Mouse (Mus musculus) liver, embryonic 15.5 days (tissue): ENCODE measurements around the gene Barx1. TPM values are rescaled to one million over a fixed set of nuclear protein-coding genes. Genes with fewer than 3 reads are reported as not detected.

Source experiments
- ATAC-seq: fragments of 200-750 bp; cut with Nextera tagmentation; 2 replicates; pipeline ENCODE4 v1.8.0; 2017; ENCODE audit warnings: moderate number of reproducible peaks, mild to moderate bottlenecking, moderate library complexity; ENCODE audit not compliant: insufficient read depth
- H3K27ac ChIP-seq: fragments of 300-500 bp; sonication (generic); replicated peaks from 2 replicates; pipeline ENCODE4 v1.5.1; 2015; ENCODE audit warnings: mild to moderate bottlenecking, inconsistent platforms
- H3K27me3 ChIP-seq: fragments of 300-500 bp; sonication (generic); 2 replicates; pipeline ENCODE4 v1.6.1; 2015; ENCODE audit warnings: mild to moderate bottlenecking, inconsistent platforms
- H3K36me3 ChIP-seq: fragments of 300-500 bp; sonication (generic); replicated peaks from 2 replicates; pipeline ENCODE4 v1.6.1; 2015; ENCODE audit warnings: moderate library complexity, mild to moderate bottlenecking, inconsistent platforms
- H3K4me1 ChIP-seq: fragments of 300-500 bp; sonication (generic); replicated peaks from 2 replicates; pipeline ENCODE4 v1.6.1; 2015; ENCODE audit warnings: inconsistent platforms
- H3K4me2 ChIP-seq: fragments of 300-500 bp; sonication (generic); 2 replicates; pipeline ENCODE4 v1.6.1; 2015; ENCODE audit warnings: moderate library complexity, mild to moderate bottlenecking, inconsistent platforms
- H3K4me3 ChIP-seq: fragments of 300-500 bp; sonication (generic); replicated peaks from 2 replicates; pipeline ENCODE4 v1.5.1; 2015; ENCODE audit warnings: mild to moderate bottlenecking, inconsistent platforms
- H3K9ac ChIP-seq: fragments of 300-500 bp; sonication (generic); 2 replicates; pipeline ENCODE4 v1.6.1; 2015; ENCODE audit warnings: moderate library complexity, mild to moderate bottlenecking, inconsistent platforms
- H3K9me3 ChIP-seq: fragments of 300-500 bp; sonication (generic); replicated peaks from 2 replicates; pipeline ENCODE4 v1.6.1; 2016; ENCODE audit warnings: inconsistent platforms
- WGBS: fragments of 180-500 bp; shearing (Covaris S2); methylation state at CpG from one replicate; pipeline ENCODE4 v1.1.7; 2015; ENCODE audit warnings: mixed read lengths; ENCODE audit not compliant: insufficient replicate concordance; 5-methylcytosine and 5-hydroxymethylcytosine counted together
- polyA plus RNA-seq: library from polyadenylated mRNA; unstranded; fragments of >200 nt; fragmentation: Nextera tagmentation; extraction: Ambion mirVana; gene quantifications from 2 replicates; pipeline ENCODE4 v1.2.1, GENCODE M21; 2015

Barx1 gene
- polyA plus RNA-seq, 1 experiment from 2014 or later: 0.46 TPM

DNA sequence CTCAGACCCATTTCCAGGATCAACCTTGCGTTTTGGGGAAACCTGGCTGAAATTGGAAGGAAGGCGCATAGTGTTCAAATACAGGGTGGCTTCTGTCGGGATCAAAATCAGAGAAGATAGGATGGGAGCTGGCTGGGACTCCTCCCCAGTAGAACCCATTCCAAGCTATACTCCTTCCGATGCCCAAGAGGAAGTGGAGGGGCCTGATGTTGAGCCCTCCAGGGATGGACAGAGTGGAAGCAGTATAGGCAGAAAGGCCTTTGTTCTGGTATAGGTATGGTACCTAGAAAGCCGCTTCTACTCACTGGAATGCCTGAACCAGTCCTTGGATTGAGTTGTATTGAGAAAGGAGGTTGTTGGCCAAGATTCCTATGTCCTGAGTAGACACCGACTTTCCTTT, 2.1 kb upstream of the Barx1 start:
- WGBS: 9% methylated on average over 6 of the region's 6 CpGs
- H3K27ac ChIP-seq: no peak overlapping the region
- no peak for ATAC-seq

DNA sequence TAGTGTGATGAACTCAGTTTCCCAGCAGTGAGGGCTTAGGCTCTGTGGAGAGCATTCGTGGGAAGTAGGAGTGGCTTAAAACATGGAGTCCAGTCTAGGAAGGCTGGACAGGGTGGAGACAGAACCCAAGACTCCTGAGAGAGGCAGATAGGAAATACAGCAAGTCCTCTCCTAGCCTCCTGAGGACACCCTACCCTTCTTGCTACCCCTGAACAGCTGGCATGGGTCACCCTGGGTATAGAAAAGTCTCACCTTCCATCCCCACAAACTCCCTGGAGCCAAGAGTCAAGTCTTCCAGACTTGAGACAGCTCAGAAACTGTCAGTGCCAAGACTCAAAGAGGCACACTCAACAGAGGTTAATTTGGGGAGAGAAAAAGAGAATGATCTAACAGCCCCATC, 1.2 kb upstream of the Barx1 start:
- no peak overlapping the region for H3K4me2 ChIP-seq
- H3K27ac ChIP-seq: no peak overlapping the region
- peaks cover 100% of the 10 kb centered on the region for H3K27me3 ChIP-seq
- no peak overlapping the region for H3K4me3 ChIP-seq
- no peaks in the 10 kb centered on the region for H3K9me3 ChIP-seq
- no peak overlapping the region for H3K9ac ChIP-seq
- H3K36me3 ChIP-seq: no peaks in the 10 kb centered on the region
- 0% methylated on average over 1 of the region's 1 CpGs for WGBS
- no peak for ATAC-seq
- H3K4me1 ChIP-seq: no peaks in the 10 kb centered on the region; the same call in none of the 2 replicates

More for the DNA sequence above, 2.1 kb upstream of the Barx1 start:
- no peak overlapping the region for H3K4me3 ChIP-seq
- H3K36me3 ChIP-seq: no peaks in the 10 kb centered on the region
- H3K4me1 ChIP-seq: no peaks in the 10 kb centered on the region; the same call in none of the 2 replicates
- no peak overlapping the region for H3K9ac ChIP-seq
- peaks cover 100% of the 10 kb centered on the region for H3K27me3 ChIP-seq
- no peak overlapping the region for H3K4me2 ChIP-seq
- H3K9me3 ChIP-seq: no peaks in the 10 kb centered on the region

DNA sequence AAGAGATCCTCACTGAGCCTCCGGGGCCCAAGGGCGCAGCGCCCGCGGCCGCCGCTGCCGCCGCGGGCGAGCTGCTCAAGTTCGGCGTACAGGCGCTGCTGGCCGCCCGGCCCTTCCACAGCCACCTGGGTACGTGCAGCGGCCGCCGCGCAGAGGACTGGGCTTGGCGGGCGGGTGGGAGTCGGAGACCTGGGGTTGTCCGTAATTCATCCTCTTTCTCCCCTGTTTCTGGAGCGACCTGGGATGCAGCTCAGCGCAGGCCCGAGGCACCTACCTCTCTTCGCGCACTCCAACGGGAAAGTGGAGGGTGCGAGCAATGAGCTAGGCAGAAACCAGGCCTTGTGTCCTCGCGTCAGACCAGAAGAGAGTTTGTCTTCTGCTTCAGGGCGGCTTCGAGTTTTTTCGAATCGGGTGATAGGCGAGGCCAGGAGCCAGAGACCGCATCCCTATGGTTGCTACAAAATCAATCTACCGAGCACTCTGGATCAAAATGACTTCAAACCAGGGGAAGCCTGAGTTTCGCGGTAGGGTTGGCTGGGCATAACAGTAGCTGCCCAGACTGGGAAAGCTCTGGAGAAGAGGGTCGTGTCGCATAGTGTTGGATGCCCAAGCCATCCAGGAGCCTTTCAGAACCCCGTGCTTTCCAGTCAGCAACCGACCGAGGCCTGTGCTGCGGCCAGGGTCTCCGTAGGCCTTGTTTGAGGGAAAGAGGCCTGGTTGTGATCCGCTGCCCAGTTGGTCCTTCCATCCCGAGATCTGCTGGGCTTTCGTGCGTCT, 601 bp downstream of the Barx1 start:
- peak overlapping the region; percentile 44 for H3K4me2 ChIP-seq
- peak overlapping the region; percentile 22 for H3K4me3 ChIP-seq
- no peaks in the 10 kb centered on the region for H3K9me3 ChIP-seq
- no peak for ATAC-seq
- peaks cover 100% of the 10 kb centered on the region for H3K27me3 ChIP-seq
- H3K4me1 ChIP-seq: no peaks in the 10 kb centered on the region; the same call in none of the 2 replicates
- no peaks in the 10 kb centered on the region for H3K36me3 ChIP-seq
- H3K9ac ChIP-seq: no peak overlapping the region
- 2% methylated on average over 54 of the region's 54 CpGs for WGBS
- no peak overlapping the region for H3K27ac ChIP-seq

DNA sequence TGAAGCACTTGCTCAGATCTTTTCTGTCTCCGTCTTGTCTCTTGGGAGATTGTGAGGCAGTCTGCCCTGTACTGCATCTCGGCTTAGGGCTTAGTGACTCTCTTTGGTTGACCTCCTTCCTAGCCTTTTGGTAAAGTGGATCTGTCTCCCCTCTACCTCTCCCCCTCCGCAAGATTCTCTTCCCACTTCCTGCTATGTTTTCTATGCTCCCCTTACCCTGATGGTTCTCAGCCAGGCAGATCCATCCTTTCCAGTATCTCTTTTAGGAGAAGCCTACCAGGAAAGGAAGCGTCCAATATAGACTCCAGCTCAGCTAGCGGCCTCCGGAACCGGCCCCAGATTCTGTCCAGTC, 1.2 kb downstream of the Barx1 start:
- Histone ChIP-seq H3K36me3 (no peaks in the 10 kb centered on the region), H3K4me3 (no peak overlapping the region), H3K9me3 (no peaks in the 10 kb centered on the region), H3K27me3 (peaks cover 100% of the 10 kb centered on the region), H3K4me1 (peaks cover 2% of the 10 kb centered on the region), H3K27ac (no peak overlapping the region), H3K4me2 (no peak overlapping the region), H3K9ac (no peak overlapping the region)
- 6% methylated on average over 7 of the region's 7 CpGs for whole genome bisulfite sequencing
- no peak for ATAC-seq

DNA sequence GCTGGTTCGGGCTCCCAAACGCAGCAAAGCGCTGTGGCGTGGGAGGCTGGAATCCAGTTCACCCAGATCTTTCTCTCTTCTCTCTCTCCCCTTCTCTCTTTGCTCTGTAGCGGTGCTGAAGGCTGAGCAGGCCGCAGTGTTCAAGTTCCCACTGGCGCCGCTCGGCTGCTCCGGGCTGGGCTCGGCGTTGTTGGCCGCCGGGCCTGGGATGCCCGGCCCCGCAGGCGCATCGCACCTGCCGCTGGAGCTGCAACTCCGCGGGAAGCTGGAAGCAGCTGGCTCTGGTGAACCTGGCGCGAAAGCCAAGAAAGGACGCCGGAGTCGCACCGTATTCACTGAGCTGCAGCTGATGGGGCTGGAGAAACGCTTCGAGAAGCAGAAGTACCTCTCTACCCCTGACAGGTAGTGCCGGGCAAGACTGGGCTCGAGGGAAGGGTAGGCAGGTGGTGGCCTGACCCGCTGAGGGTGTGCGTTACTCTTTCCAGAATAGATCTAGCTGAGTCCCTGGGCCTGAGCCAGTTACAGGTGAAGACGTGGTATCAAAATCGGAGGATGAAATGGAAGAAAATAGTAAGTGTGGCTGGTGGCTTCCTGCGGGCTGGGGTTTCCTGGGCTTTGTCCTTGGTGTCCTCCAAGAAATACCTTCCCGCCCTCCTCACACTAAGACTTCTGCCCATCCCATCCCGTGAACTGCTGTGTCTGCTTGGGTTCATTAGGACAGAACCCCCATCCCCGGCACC, 2.3 kb downstream of the Barx1 start:
- H3K4me3 ChIP-seq: no peak overlapping the region
- no peaks in the 10 kb centered on the region for H3K9me3 ChIP-seq
- no peak for ATAC-seq
- no peak overlapping the region for H3K9ac ChIP-seq
- H3K27ac ChIP-seq: no peak overlapping the region
- no peaks in the 10 kb centered on the region for H3K36me3 ChIP-seq
- H3K4me2 ChIP-seq: no peak overlapping the region
- 2% methylated on average over 39 of the region's 39 CpGs for WGBS
- peaks cover 6% of the 10 kb centered on the region for H3K4me1 ChIP-seq
- H3K27me3 ChIP-seq: peaks cover 100% of the 10 kb centered on the region

DNA sequence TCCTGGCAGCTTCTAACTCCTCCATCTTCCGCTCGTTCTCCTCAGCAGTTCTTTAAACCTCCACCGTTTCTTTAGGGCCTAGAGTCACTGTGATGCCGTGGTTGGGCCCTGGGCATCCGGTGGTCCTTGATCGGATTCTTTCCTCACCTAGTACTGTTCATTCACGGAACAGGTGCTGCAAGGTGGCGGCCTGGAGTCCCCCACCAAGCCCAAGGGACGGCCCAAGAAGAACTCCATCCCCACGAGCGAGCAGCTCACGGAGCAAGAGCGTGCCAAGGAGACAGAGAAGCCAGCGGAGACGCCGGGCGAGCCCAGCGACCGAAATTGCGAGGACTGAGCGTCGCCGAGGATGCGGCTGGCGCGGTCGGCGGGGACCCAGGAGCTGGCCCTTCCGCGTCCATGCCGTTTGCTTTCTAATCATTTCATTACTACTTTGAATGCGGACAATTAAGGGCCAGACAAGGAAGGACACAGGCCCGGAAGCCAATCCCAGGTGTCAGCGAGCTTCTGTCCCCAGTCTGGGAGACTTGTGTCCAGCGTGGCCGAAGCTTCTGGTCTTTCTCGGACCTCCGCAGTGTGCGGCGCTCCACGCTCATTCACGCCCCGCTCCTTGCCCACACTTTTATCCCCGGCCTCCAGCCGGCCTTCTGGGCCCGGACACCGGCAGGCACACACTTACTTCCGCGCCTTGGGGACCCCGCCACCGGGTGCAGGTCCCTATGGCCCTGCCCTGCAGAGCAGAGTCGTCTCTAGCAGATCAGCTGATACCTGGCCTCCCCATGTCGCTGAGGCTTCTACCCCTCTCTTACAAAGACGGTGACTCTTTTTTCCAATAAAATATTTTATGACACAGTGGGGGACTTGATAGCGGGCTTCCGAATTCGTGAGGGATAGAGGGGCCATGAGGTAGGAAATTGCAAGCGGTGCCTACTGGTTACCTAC, 3.1 kb downstream of the Barx1 start:
- Histone ChIP-seq H3K4me1 (peaks cover 6% of the 10 kb centered on the region), H3K27me3 (peaks cover 100% of the 10 kb centered on the region), H3K27ac (no peak overlapping the region), H3K9me3 (no peaks in the 10 kb centered on the region), H3K9ac (no peak overlapping the region), H3K4me3 (no peak overlapping the region), H3K4me2 (no peak overlapping the region), H3K36me3 (no peaks in the 10 kb centered on the region)
- no peak for ATAC-seq
- 3% methylated on average over 58 of the region's 58 CpGs for WGBS

DNA sequence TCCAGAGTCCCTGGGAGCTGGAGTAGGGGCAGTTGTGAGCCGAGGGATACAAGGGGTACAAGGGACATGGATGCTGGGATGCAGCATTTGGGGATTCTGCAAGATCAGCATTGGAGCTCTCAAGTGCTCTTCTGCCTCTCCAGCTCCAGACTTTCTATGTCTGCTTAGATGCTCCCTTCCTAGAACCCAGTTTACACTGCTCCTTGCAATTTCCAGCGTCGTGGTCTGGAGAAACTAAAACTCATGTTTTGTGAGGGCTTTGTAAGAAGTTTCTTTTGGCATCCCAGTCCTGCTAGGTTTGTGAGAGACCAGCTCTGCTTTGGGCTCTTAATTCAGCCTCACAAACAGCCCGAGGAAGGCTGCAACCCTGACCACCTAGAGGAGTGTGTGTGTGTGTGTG, 4.7 kb downstream of the Barx1 start:
- Histone ChIP-seq H3K36me3 (no peaks in the 10 kb centered on the region), H3K4me1 (peaks cover 6% of the 10 kb centered on the region), H3K4me3 (no peak overlapping the region), H3K27ac (no peak overlapping the region), H3K9me3 (no peaks in the 10 kb centered on the region), H3K9ac (no peak overlapping the region), H3K4me2 (no peak overlapping the region), H3K27me3 (peaks cover 98% of the 10 kb centered on the region)
- 4% methylated on average over 4 of the region's 4 CpGs for WGBS
- ATAC-seq: no peak

DNA sequence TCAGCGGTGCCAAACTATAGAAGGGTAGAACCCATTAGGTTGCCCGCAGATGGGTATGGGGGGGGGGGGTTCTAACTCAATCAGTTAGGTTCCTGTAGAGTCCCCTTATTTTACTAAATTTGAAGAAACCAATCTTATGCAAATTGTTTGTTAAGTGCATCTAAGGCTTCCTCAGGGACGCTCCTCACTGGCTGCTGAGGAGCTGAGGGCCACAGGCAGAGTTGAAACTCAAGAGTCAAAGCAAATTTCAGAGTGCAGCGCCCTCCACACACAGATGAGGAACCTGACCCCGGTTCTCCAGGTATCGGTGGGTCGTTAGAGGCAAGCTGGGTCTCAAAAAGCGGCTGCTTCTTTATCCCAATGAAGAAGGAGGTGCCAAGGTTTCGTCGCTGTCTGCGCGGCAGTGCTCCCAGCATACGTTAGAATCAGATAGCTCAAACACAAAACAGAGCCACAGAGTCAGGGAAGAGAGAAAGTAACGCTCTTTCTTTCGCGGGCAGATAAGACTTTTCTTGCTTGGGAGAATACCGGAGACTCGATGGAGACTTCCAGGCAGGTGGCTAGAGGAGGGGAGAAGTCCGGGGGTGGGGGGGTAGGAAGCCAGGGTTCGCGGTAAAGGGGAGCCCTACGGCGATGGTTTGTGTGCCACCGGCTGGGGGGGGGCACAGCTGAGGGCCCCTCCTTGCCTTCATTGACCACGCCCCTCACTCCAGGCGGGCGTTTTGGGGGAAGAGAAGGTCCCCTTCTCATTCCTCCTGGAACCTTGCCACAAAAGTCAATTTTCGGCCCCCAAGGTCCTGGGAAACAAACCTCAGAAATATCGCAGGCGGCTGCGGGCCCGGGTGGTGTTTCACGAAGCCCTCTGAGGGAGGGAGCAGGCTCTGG, 5.5 kb downstream of the Barx1 start:
- Histone ChIP-seq H3K9ac (no peak overlapping the region), H3K27me3 (peaks cover 98% of the 10 kb centered on the region), H3K9me3 (no peaks in the 10 kb centered on the region), H3K36me3 (no peaks in the 10 kb centered on the region), H3K4me1 (peaks cover 6% of the 10 kb centered on the region; the same call in 1 of the 2 replicates), H3K27ac (no peak overlapping the region), H3K4me2 (peak overlapping the region; percentile 30; the same call in 1 of the 2 replicates), H3K4me3 (no peak overlapping the region)
- no peak for ATAC-seq
- 1% methylated on average over 33 of the region's 33 CpGs for WGBS

DNA sequence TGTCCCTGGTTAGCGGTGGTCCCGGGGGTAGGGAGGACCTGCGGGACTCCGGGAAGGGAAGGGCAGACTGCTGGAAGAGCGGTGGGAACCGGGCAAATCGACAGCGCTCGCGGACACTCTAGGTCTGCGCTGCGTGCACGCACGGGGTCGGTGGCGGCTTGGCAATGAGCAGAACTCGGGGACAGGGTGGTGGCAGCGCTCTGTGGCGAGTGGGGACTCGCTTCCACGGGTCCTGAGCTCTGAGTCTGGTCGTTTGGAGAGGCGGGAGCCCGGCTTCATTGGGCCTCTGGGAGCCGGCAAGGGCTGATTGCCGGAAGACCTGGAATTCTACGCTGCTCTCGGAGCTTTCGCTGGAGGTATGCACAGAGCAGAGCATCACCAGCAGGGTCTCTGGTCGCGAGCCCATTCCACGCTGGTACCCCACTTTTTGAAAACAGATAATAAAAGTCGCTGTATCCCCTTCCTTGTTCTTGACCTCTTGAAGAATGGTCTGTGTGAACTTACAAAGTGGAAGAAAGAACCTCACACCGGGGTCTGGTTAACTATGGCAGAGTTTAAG, 6.3 kb downstream of the Barx1 start:
- H3K9ac ChIP-seq: no peak overlapping the region
- H3K27me3 ChIP-seq: peaks cover 98% of the 10 kb centered on the region
- ATAC-seq: no peak
- no peak overlapping the region for H3K4me3 ChIP-seq
- peaks cover 6% of the 10 kb centered on the region; the same call in 1 of the 2 replicates for H3K4me1 ChIP-seq
- H3K9me3 ChIP-seq: no peaks in the 10 kb centered on the region
- H3K36me3 ChIP-seq: no peaks in the 10 kb centered on the region
- H3K27ac ChIP-seq: no peak overlapping the region
- peak overlapping the region; percentile 30; the same call in 1 of the 2 replicates for H3K4me2 ChIP-seq
- WGBS: 1% methylated on average over 34 of the region's 34 CpGs

DNA sequence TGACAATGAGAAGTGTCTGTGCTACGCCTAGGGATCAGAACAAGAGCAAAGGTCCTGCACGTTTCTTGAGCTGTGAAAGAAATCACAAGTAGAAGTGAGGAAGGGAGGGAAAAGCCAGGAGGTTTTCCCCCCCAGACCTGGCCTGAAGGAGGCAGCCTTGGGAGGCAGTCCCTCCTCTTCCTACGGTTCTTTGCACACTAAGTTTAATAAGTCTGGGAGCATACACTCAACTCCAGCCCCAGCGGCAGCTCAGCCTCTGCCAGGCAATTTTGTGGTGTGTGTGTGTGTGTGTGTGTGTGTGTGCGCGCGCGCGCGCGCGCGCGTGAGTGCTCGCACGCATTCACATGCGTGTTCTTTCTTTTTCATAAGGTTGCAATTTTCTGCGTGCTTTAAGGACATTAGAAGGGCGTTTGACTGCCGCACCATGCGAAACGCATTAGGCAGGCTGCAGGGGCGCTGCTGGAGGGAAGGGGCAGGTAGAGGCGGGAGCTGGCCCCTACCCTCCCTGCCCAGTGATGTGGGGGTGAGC, 9.6 kb downstream of the Barx1 start:
- Histone ChIP-seq H3K4me1 (peaks cover 6% of the 10 kb centered on the region; the same call in 1 of the 2 replicates), H3K27me3 (peaks cover 76% of the 10 kb centered on the region), H3K9ac (no peak overlapping the region), H3K4me2 (no peak overlapping the region), H3K9me3 (no peaks in the 10 kb centered on the region), H3K4me3 (no peak overlapping the region), H3K27ac (no peak overlapping the region), H3K36me3 (no peaks in the 10 kb centered on the region)
- ATAC-seq: no peak
- WGBS: under 1% methylated on average over 23 of the region's 24 CpGs
